Mouse (Mus musculus) small intestine, adult 2 months (tissue): ENCODE measurements around the gene Asgr2.

Source experiments
- CTCF ChIP-seq: fragments of 200-500 bp; IDR thresholded peaks from 2 replicates; pipeline ENCODE4 v1.5.1; 2012; ENCODE audit warnings: low read depth, mild to moderate bottlenecking, control low read depth, inconsistent platforms, low read length, moderate library complexity, mixed read lengths; ENCODE audit not compliant: insufficient replicate concordance, insufficient read length; ENCODE audit errors: extremely low read depth
- POLR2A ChIP-seq: fragments of 200-500 bp; IDR thresholded peaks from 2 replicates; pipeline ENCODE4 v1.6.1; 2012; ENCODE audit warnings: low read depth, mild to moderate bottlenecking, control low read depth, inconsistent platforms, low read length, moderate library complexity

DNA sequence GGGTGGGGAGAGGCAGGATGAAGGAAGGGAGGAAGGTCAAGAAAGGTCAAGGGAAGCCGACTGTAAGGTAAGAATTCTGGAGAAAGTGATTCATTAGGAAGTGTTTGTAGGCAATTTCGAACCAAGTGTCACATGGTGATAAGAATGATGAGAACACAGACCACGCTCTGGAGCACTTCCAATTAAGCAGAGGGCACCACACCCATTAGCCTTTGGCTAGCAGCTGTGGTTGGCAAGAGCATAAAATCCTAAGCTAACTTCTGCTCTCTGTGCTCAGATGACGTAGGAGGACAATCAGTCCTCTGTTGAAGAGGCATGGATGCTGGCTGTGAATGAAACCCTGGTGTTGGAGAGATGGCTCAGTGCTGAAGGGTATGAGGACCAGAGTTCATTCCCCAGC, 22.1 kb downstream of the Asgr2 start:
- TF ChIP-seq CTCF (no peak), POLR2A (no peak)
